Mouse (Mus musculus): ENCODE results near the gene Lmln.
"Not testable (repeated sequence)": the region's sequence is repeated elsewhere in the genome, so short reads cannot be mapped to it uniquely, and the experiment has no call there.

Gene Lmln

DNA sequence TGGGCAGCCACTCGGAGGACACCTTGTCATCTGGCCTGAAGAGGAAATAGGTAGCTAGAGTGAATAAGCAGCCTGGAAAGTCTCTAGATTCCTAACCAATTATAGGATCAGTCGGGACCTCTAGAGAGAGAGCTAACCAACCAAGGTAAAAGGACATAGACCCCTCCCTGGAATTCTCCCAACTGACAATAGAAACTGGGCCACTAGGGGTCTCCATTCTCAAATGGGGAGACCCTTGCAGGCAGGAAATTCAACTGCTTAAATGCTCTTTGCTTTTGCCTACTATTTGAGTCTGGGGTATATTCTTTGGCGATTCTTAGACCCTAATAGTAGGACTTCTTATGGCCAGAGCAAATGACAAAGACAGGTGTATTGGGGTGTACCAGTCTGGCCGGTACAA lies 72.8 kb downstream of the Lmln start:
- peak; percentile 63 for DNase-seq (ENCODE audit: low read depth, low spot score)

DNA sequence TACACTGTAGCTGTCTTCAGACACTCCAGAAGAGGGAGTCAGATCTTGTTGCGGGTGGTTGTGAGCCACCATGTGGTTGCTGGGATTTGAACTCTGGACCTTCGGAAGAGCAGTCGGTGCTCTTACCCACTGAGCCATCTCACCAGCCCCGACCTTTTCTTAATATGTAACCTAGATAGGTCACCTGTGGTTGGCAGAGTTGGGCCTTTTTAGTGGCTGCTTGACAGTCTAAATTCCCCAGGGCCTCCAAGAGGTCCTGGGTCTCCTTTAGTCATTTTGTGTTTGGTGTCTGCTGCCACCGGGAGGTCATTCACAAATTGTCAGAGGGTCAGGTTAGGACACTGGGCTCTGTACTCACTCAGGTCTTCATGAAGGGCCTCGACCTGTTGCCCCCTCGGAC lies 76.7 kb downstream of the Lmln start:
- not testable (repeated sequence) for DNase-seq (ENCODE audit: low read depth, low spot score)

DNA sequence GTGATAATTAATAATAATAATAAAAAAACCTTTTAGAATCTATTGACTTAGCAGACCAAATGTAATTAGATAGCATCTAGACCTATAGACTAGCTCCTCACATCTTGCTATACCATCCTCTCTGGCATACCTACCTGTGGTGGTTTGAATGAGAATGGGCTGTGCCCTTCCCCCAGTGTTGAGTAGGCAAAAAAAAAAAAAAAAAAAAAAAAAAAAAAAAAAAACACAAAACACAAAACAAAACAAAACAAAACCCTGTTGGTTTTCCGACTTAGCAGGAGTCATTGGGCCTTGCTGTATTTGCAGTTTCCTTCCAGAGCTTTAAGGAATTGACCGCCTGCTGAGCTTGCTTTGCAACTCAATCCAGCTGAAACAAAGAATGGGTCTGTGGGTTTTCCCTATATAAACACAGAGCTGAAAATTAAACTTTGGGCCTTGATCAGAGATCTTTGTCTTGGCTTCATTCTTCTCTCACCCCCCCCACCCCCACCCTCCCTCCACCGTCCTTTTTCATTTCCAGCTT lies 79.5 kb downstream of the Lmln start:
- DNase-seq (ENCODE audit: low read depth, low spot score): peak; percentile 87

- DNase-seq (ENCODE audit: low read depth, low spot score): peak; percentile 40
Observed at GRCm38 (mm10) chr16:33143452-33143851, 81.1 kb downstream of the Lmln start.

GRCm38 (mm10) chr16:33146185-33146584 lies 83.9 kb downstream of the Lmln start:
- DNase-seq (ENCODE audit: low read depth, low spot score): peak; percentile 34

DNA sequence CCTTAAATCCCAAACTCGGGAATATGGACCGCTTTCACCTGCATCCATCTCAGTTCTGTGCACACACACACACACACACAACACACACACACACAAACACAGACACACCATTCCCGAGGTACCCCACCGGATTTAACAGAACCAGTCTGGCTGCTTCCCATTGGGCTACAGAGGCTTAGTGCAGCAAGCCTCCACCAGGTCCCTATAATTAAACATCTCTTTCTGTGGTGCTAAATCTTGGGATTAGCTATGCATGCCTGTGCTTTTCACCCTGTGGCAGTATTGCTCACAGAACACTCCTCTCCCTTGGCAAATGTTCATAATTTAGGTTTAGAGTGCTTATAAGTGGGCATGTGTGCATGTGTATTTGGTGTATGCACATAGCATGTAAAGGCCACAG lies 85.8 kb downstream of the Lmln start:
- no peak for DNase-seq (ENCODE audit: low read depth, low spot score)

- not testable (repeated sequence) for DNase-seq (ENCODE audit: low read depth, low spot score)
Observed at GRCm38 (mm10) chr16:33150875-33151274, 88.6 kb downstream of the Lmln start.

GRCm38 (mm10) chr16:33151558-33151957 lies 89.2 kb downstream of the Lmln start:
- DNase-seq (ENCODE audit: low read depth, low spot score): no peak

GRCm38 (mm10) chr16:33154992-33155391 lies 92.7 kb downstream of the Lmln start:
- peak; percentile 64 for DNase-seq (ENCODE audit: low read depth, low spot score)

DNA sequence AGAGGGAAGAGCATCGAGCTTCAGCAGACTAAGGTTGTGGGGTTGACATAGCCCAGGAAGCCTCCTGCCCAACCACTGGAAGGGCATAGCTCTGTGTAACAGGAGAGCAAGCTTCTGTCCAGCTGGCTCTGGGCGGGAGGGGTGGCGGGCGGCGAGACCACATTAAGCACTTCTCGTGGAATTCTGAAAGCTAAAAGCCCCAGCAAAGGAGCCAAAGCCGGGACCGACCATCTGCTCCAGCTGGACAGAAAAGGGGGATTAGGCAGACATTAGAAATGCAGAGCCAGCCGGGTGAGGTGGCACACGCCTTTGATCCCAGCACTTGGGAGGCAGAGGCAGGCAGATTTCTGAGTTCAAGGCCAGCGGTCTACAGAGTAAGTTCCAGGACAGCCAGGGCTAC lies 95.7 kb downstream of the Lmln start:
- no peak for DNase-seq (ENCODE audit: low read depth, low spot score)

- no peak for DNase-seq (ENCODE audit: low read depth, low spot score)
Observed at GRCm38 (mm10) chr16:33158590-33159071, 96.3 kb downstream of the Lmln start.

DNA sequence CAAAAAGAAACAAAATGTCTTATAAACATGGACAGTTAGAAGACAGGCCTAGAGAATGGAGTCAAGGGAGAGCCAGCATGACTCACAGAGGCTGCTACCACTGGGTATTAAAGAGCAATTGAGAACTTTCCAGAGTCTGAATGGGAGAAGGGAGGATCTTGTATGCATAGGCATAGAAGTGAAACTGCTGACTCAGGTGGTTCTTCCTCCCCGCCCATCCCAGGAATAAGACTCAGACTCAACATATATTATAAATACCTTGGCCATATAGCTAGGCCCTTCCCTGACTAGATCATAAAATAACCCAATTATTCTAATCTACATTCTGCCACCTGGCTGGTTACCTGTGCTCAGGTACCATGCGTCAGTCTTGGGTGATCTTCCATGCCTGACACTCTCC lies 97.0 kb downstream of the Lmln start:
- DNase-seq (ENCODE audit: low read depth, low spot score): no peak

- no peak for DNase-seq (ENCODE audit: low read depth, low spot score)
Observed at GRCm38 (mm10) chr16:33163330-33164090, 101.2 kb downstream of the Lmln start.

- peak; percentile 82 for DNase-seq (ENCODE audit: low read depth, low spot score)
Observed at GRCm38 (mm10) chr16:33166284-33166683, 104.0 kb downstream of the Lmln start.

DNA sequence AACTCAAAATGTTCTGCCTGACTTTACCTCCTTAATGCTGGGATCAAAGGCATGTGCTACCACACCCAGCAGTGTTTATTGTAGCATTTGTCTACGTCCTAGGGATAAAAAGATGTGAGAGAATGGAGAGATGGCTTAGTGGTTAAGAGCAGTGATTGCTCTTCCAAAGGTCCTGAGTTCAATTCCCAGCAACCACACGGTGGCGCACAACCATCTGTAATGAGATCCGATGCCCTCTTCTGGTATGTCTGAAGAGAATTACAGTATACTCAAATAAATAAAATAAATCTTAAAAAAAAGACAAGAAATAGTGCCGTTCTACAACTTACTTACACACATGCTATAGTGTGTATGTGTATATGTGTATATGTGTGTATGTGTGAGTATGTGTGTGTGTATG lies 105.2 kb downstream of the Lmln start:
- DNase-seq (ENCODE audit: low read depth, low spot score): no peak

- no peak for DNase-seq (ENCODE audit: low read depth, low spot score)
Observed at GRCm38 (mm10) chr16:33169471-33170034, 107.2 kb downstream of the Lmln start.

DNA sequence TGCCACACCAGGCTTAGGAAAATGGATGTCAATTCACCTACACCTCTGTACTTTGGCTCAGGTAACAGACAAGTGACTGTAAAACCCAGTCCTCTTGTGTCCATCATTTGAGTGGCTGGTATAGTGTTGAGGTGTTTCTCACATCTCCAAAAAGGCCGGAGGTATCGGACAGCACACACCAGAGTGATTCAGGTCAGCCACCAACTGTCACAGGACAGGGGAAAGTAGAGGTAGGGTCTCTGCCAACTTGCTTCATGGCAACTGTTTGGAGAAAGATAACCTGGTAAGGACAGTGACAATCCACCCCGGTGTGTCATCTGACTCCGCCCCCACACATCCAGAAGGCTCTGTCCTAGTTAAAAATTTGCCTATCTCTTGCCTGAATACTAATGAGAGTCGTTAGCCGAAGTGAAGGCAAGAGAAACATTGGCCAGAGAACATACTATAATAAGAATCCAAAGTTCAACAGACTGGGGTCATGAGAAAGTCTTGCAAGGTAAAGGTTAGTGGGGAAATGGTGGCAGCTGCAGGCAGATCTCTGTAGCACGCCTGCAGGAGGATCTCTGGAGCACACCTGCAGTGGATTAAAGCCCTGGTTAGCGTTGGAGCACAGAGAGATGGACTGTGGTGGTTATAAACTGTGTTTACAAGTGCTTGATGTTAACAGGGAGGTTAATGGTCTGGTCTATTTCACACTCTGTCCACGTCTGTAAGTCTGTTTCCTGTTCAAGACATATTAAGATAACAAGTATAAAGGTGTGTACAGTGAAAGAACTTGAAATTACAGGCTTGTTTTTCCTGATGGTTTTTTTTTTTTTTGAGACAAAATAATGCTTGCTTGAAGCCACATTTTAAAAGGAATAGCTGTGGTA lies 108.6 kb downstream of the Lmln start:
- no peak for DNase-seq (ENCODE audit: low read depth, low spot score)

- DNase-seq (ENCODE audit: low read depth, low spot score): no peak
Observed at GRCm38 (mm10) chr16:33171800-33172199, 109.5 kb downstream of the Lmln start.

DNA sequence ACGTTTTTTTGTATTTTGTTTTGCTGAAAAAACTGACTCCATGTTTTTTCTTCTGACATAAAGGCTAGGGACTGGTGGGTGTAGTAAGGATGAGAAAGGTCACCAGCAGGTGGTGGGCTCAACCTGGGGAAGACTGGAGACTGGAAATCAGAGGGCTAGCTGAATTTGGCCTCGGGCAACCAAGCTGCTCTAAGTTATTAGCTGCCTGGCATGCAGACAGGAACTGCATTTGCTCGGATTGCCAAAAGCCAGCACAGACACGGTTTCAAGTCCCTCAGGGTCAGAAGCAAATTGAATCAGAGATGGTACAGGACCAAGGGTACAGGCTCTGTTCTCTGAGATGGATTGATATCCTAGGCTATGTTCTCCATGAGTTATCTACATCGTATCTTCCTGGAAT lies 110.8 kb downstream of the Lmln start:
- DNase-seq (ENCODE audit: low read depth, low spot score): no peak

- no peak for DNase-seq (ENCODE audit: low read depth, low spot score)
Observed at GRCm38 (mm10) chr16:33174695-33175094, 112.4 kb downstream of the Lmln start.

GRCm38 (mm10) chr16:33176831-33177230 lies 114.5 kb downstream of the Lmln start:
- DNase-seq (ENCODE audit: low read depth, low spot score): peak; percentile 70

All from ES-CJ7 (cell line).